In genomic region chr1:170477636-170478600, GRCm38 (mm10) we compare ENCODE assay signal across 8 mouse cellular contexts.
DNase-seq lines count a peak whose midpoint lies in the region; ATAC-seq and TF ChIP-seq lines count a peak whose summit lies in the region.

No protein-coding gene starts in this region.

- no peak overlapping the region for H3K4me2 ChIP-seq in lung, embryonic 16.5 days (ENCODE audit: low read depth, low read length)
- no peak overlapping the region for H3K4me2 ChIP-seq in forebrain, embryonic 15.5 days (replicated peaks)
- no peak overlapping the region for H3K4me2 ChIP-seq in hindbrain, postnatal 0 days (ENCODE audit: low read depth, low read length)
- H3K4me2 ChIP-seq in lung, postnatal 0 days (replicated peaks; ENCODE audit: low read depth, low read length), result no peak overlapping the region

- H3K9me3 ChIP-seq in lung, embryonic 16.5 days (ENCODE audit: control insufficient read depth, low read length), result no peaks in the 10 kb centered on the region
- H3K9me3 ChIP-seq in forebrain, embryonic 15.5 days, result no peaks in the 10 kb centered on the region
- H3K9me3 ChIP-seq in hindbrain, postnatal 0 days (ENCODE audit: low read length), result no peaks in the 10 kb centered on the region
- H3K9me3 ChIP-seq in lung, postnatal 0 days (ENCODE audit: low read length), result no peaks in the 10 kb centered on the region

- no peak for TF ChIP-seq EP300 in lung, postnatal 0 days (IDR thresholded peaks at IDR 0.05)

- no peak for TF ChIP-seq CTCF in hindbrain, postnatal 0 days (IDR thresholded peaks at IDR 0.05; ENCODE audit: low read depth)
- no peak for TF ChIP-seq CTCF in lung, postnatal 0 days (IDR thresholded peaks at IDR 0.05)

- 43% methylated on average over 10 of the region's 10 CpGs for WGBS in lung, embryonic 16.5 days
- WGBS in forebrain, embryonic 15.5 days, result 19% methylated on average over 10 of the region's 10 CpGs
- 24% methylated on average over 10 of the region's 10 CpGs for WGBS in hindbrain, postnatal 0 days
- 45% methylated on average over 10 of the region's 10 CpGs for WGBS in lung, postnatal 0 days

- no peak for DNase-seq in lung, adult 18-20 months
- DNase-seq in hindbrain, postnatal 0 days (ENCODE audit: low spot score), result no peak
- DNase-seq in lung, postnatal 0 days (ENCODE audit: low spot score), result peak; percentile 31
- no peak for DNase-seq in right cerebral cortex, postnatal 4 days

- H3K36me3 ChIP-seq in lung, embryonic 16.5 days (ENCODE audit: control insufficient read depth, insufficient read depth, low read length), result no peaks in the 10 kb centered on the region
- no peaks in the 10 kb centered on the region for H3K36me3 ChIP-seq in forebrain, embryonic 15.5 days
- no peaks in the 10 kb centered on the region for H3K36me3 ChIP-seq in hindbrain, postnatal 0 days (ENCODE audit: insufficient read depth, low read length)
- H3K36me3 ChIP-seq in lung, postnatal 0 days (ENCODE audit: insufficient read depth, low read length), result no peaks in the 10 kb centered on the region

- H3K27ac ChIP-seq in lung, embryonic 16.5 days (ENCODE audit: low read length), result peak overlapping the region; percentile 71
- peak overlapping the region; percentile 78 for H3K27ac ChIP-seq in forebrain, embryonic 15.5 days (replicated peaks)
- peak overlapping the region; percentile 3; the same call in 1 of the 2 replicates for H3K27ac ChIP-seq in hindbrain, postnatal 0 days
- peak overlapping the region; percentile 16; the same call in 1 of the 2 replicates for H3K27ac ChIP-seq in lung, postnatal 0 days (ENCODE audit: low read length)

- peak; percentile 52 for ATAC-seq in lung, embryonic 16.5 days (ENCODE audit: low read depth)
- peak; percentile 79 for ATAC-seq in forebrain, embryonic 15.5 days (replicated peaks)
- ATAC-seq in hindbrain, postnatal 0 days, result peak; percentile 55
- ATAC-seq in lung, postnatal 0 days, result 0 out of 2 replicates have a peak, but pooled peaks have one; percentile 27
- ATAC-seq in CD4-positive, CD25-positive, alpha-beta regulatory T cell, adult 4 months, result no peak
- ATAC-seq in erythroblast, adult 5-6 weeks (replicated peaks; ENCODE audit: low FRiP score, poor library complexity, severe bottlenecking), result no peak

- H3K4me3 ChIP-seq in lung, embryonic 16.5 days (ENCODE audit: low read length), result no peak overlapping the region
- no peak overlapping the region for H3K4me3 ChIP-seq in forebrain, embryonic 15.5 days
- no peak overlapping the region for H3K4me3 ChIP-seq in hindbrain, postnatal 0 days (ENCODE audit: low read length)
- no peak overlapping the region for H3K4me3 ChIP-seq in lung, postnatal 0 days (ENCODE audit: low read depth, low read length)

- peaks cover 34% of the 10 kb centered on the region for H3K4me1 ChIP-seq in lung, embryonic 16.5 days (replicated peaks; ENCODE audit: control insufficient read depth, insufficient read depth, low read length)
- H3K4me1 ChIP-seq in forebrain, embryonic 15.5 days, result peaks cover 33% of the 10 kb centered on the region
- H3K4me1 ChIP-seq in hindbrain, postnatal 0 days (ENCODE audit: insufficient read depth, low read length), result peaks cover 4% of the 10 kb centered on the region; the same call in 1 of the 2 replicates
- H3K4me1 ChIP-seq in lung, postnatal 0 days (ENCODE audit: insufficient read depth, low read depth, low read length), result peaks cover 5% of the 10 kb centered on the region; the same call in 1 of the 2 replicates

- H3K27me3 ChIP-seq in lung, embryonic 16.5 days (ENCODE audit: control insufficient read depth, insufficient read depth, low read depth, low read length), result no peaks in the 10 kb centered on the region
- no peaks in the 10 kb centered on the region for H3K27me3 ChIP-seq in forebrain, embryonic 15.5 days
- no peaks in the 10 kb centered on the region for H3K27me3 ChIP-seq in hindbrain, postnatal 0 days (ENCODE audit: insufficient read depth, low read length)
- no peaks in the 10 kb centered on the region for H3K27me3 ChIP-seq in lung, postnatal 0 days (replicated peaks; ENCODE audit: insufficient read depth, low read length)

- no peak overlapping the region for H3K9ac ChIP-seq in lung, embryonic 16.5 days (ENCODE audit: low read length)
- no peak overlapping the region for H3K9ac ChIP-seq in forebrain, embryonic 15.5 days (replicated peaks)
- H3K9ac ChIP-seq in hindbrain, postnatal 0 days (replicated peaks; ENCODE audit: low read length), result no peak overlapping the region
- no peak overlapping the region for H3K9ac ChIP-seq in lung, postnatal 0 days (replicated peaks; ENCODE audit: low read depth)

Comparison
In these comparisons a context has a peak if more than half of its experiments do, and no peak if none do; other contexts are left out.
1. ATAC-seq: peak in lung, embryonic 16.5 days (single experiment), forebrain, embryonic 15.5 days (single experiment), hindbrain, postnatal 0 days (single experiment) and lung, postnatal 0 days (single experiment); none in CD4-positive, CD25-positive, alpha-beta regulatory T cell, adult 4 months (single experiment) and erythroblast, adult 5-6 weeks (single experiment).
2. H3K27ac ChIP-seq: peak in every context shown above with its lines; median percentile 78 in forebrain, embryonic 15.5 days; 71 in lung, embryonic 16.5 days; 16 in lung, postnatal 0 days; 3 in hindbrain, postnatal 0 days.